In genomic region chr6:99644876-99645275, GRCm38 (mm10) we compare ENCODE assay signal across 17 mouse cellular contexts. TPM values are rescaled to one million over a fixed set of nuclear protein-coding genes. Genes with fewer than 3 reads are reported as not detected.
DNase-seq lines count a peak whose midpoint lies in the region; ATAC-seq and TF ChIP-seq lines count a peak whose summit lies in the region.
"Had no signal": no experiment of that assay in that cellular context is flagged by ENCODE, and none has a peak within 500 bp of the region (broad histone marks: within the 10 kb centered on the region; RNA-seq: fewer than 3 reads in every experiment).

No protein-coding gene starts in this region.

- H3K4me2 ChIP-seq in forebrain, postnatal 0 days (ENCODE audit: low read depth), result no peak overlapping the region
- no peak overlapping the region for H3K4me2 ChIP-seq in forebrain, embryonic 13.5 days
- H3K4me2 ChIP-seq: liver, embryonic 13.5 days; neural tube, embryonic 12.5 days had no signal

- no peak overlapping the region for H3K4me3 ChIP-seq in forebrain, postnatal 0 days (ENCODE audit: low read depth, low read length)
- no peak overlapping the region for H3K4me3 ChIP-seq in forebrain, embryonic 13.5 days
- H3K4me3 ChIP-seq in layer of hippocampus, adult 2 months, result no peak overlapping the region
- no peak overlapping the region for H3K4me3 ChIP-seq in thymus, adult 2 months (ENCODE audit: control insufficient read depth, insufficient read depth, low read length)
- H3K4me3 ChIP-seq: liver, embryonic 13.5 days; neural tube, embryonic 12.5 days had no signal

- H3K27ac ChIP-seq in forebrain, postnatal 0 days (ENCODE audit: low read depth, low read length), result no peak overlapping the region
- no peak overlapping the region for H3K27ac ChIP-seq in forebrain, embryonic 13.5 days
- H3K27ac ChIP-seq in layer of hippocampus, adult 2 months, result no peak overlapping the region
- peak overlapping the region; percentile 98 for H3K27ac ChIP-seq in thymus, adult 2 months (ENCODE audit: control insufficient read depth, insufficient read depth, low read length)
- H3K27ac ChIP-seq: liver, embryonic 13.5 days; neural tube, embryonic 12.5 days had no signal

- no peak for TF ChIP-seq POLR2A in thymus, adult 2 months (IDR thresholded peaks at IDR 0.05; ENCODE audit: control insufficient read depth, extremely low read depth, insufficient read depth, low read length, poor library complexity)

- H3K4me1 ChIP-seq in forebrain, postnatal 0 days (ENCODE audit: insufficient read depth), result no peaks in the 10 kb centered on the region; the same call in 1 of the 2 replicates
- peaks cover 9% of the 10 kb centered on the region for H3K4me1 ChIP-seq in forebrain, embryonic 13.5 days
- peaks cover 36% of the 10 kb centered on the region for H3K4me1 ChIP-seq in thymus, adult 2 months (replicated peaks; ENCODE audit: control insufficient read depth, insufficient read depth, low read length)

- no peaks in the 10 kb centered on the region for H3K9me3 ChIP-seq in forebrain, postnatal 0 days (ENCODE audit: low read length)
- no peaks in the 10 kb centered on the region for H3K9me3 ChIP-seq in forebrain, embryonic 13.5 days (replicated peaks)
- H3K9me3 ChIP-seq: liver, embryonic 13.5 days; neural tube, embryonic 12.5 days had no signal

- no peak for DNase-seq in forebrain, postnatal 0 days
- no peak for DNase-seq in layer of hippocampus, adult 2 months (ENCODE audit: low spot score in 2 of 2)
- no peak for DNase-seq in layer of hippocampus, postnatal 10 days (ENCODE audit: low spot score in 2 of 2)
- DNase-seq in thymus, adult 2 months, result peak; percentile 53
- DNase-seq in thymus, adult 18-20 months, result no peak
- DNase-seq in thymus, postnatal 4 days, result peak; percentile 69
- DNase-seq in adipocyte (ENCODE audit: low spot score), result no peak
- DNase-seq: adrenal gland, postnatal 10 days; cerebellum, adult 9-10 months; heart, postnatal 36 days; kidney, postnatal 14 days; liver, embryonic 13.5 days had no signal

- TF ChIP-seq CTCF in forebrain, postnatal 0 days (IDR thresholded peaks at IDR 0.05; ENCODE audit: low read depth), result peak; percentile 24; the same call in 1 of the 2 replicates
- TF ChIP-seq CTCF in layer of hippocampus, adult 2 months (conservative IDR thresholded peaks at IDR 0.05), result peak; percentile 49
- no peak for TF ChIP-seq CTCF in thymus, adult 2 months (IDR thresholded peaks at IDR 0.05; ENCODE audit: borderline replicate concordance, control insufficient read depth, extremely low read depth, insufficient read depth, low read length, poor library complexity)

- no peak for ATAC-seq in forebrain, postnatal 0 days
- no peak for ATAC-seq in forebrain, embryonic 13.5 days
- ATAC-seq: forebrain, embryonic 14.5 days; midbrain, embryonic 16.5 days had no signal

- H3K27me3 ChIP-seq in forebrain, postnatal 0 days (ENCODE audit: insufficient read depth, low read length), result no peaks in the 10 kb centered on the region
- no peaks in the 10 kb centered on the region for H3K27me3 ChIP-seq in forebrain, embryonic 13.5 days
- H3K27me3 ChIP-seq in thymus, adult 2 months (ENCODE audit: control insufficient read depth, insufficient read depth, low read length), result no peaks in the 10 kb centered on the region
- H3K27me3 ChIP-seq: liver, embryonic 13.5 days; neural tube, embryonic 12.5 days had no signal

- no peak overlapping the region for H3K9ac ChIP-seq in forebrain, postnatal 0 days
- no peak overlapping the region for H3K9ac ChIP-seq in forebrain, embryonic 13.5 days
- H3K9ac ChIP-seq: liver, embryonic 13.5 days; neural tube, embryonic 12.5 days had no signal

- 90% methylated on average over 5 of the region's 5 CpGs for WGBS in forebrain, postnatal 0 days
- 85% methylated on average over 5 of the region's 5 CpGs for WGBS in forebrain, embryonic 13.5 days
- WGBS in thymus, adult 2 months, result 84% methylated on average over 5 of the region's 5 CpGs

- peaks cover 9% of the 10 kb centered on the region; the same call in 1 of the 2 replicates for H3K36me3 ChIP-seq in forebrain, postnatal 0 days (ENCODE audit: insufficient read depth)
- H3K36me3 ChIP-seq in forebrain, embryonic 13.5 days (ENCODE audit: poor library complexity, severe bottlenecking), result peaks cover 8% of the 10 kb centered on the region; the same call in 1 of the 2 replicates
- peaks cover 7% of the 10 kb centered on the region for H3K36me3 ChIP-seq in thymus, adult 2 months (ENCODE audit: control insufficient read depth, insufficient read depth, low read length)
- H3K36me3 ChIP-seq: liver, embryonic 13.5 days had no signal

RNA-seq across cellular contexts. Expression of gene Eif4e3, which starts 21.7 kb away (rescaled TPM):
- 12.9 and 13.3 TPM in 2 replicates for total RNA-seq in forebrain, postnatal 0 days (2014; rRNA removed)
- polyA plus RNA-seq in forebrain, postnatal 0 days (2015; fragmentation: Nextera tagmentation; extraction: Ambion mirVana), result 4.7 and 6.0 TPM in 2 replicates
- 10.5 and 11.5 TPM in 2 replicates for polyA plus RNA-seq in forebrain, embryonic 13.5 days (2015; fragmentation: Nextera tagmentation; extraction: Ambion mirVana)
- total RNA-seq in layer of hippocampus, adult 2 months (2021), result 10 to 100 TPM; 19.9 to 24.5 TPM
- 10 to 100 TPM; 18.4 to 20.3 TPM for total RNA-seq in layer of hippocampus, postnatal 10 days (2021)
- 30.4 and 34.4 TPM in 2 replicates for polyA plus RNA-seq in thymus, adult 2 months (2012; rRNA removed)

RNA-seq across cellular contexts. Expression of gene Gm20696, which starts 21.7 kb away (rescaled TPM):
- 2.2 and 3.0 TPM in 2 replicates for total RNA-seq in forebrain, postnatal 0 days (2014; rRNA removed)
- 1.5 and 2.6 TPM in 2 replicates for polyA plus RNA-seq in forebrain, postnatal 0 days (2015; fragmentation: Nextera tagmentation; extraction: Ambion mirVana)
- 3.8 and 3.9 TPM in 2 replicates for polyA plus RNA-seq in forebrain, embryonic 13.5 days (2015; fragmentation: Nextera tagmentation; extraction: Ambion mirVana)
- total RNA-seq in layer of hippocampus, adult 2 months (2021), result 1 to 10 TPM; 6.2 to 7.3 TPM
- 1 to 10 TPM; 7.1 to 8.8 TPM for total RNA-seq in layer of hippocampus, postnatal 10 days (2021)
- 2.7 and 3.3 TPM in 2 replicates for polyA plus RNA-seq in thymus, adult 2 months (2012; rRNA removed)

RNA-seq across cellular contexts. Expression of gene Gpr27, which starts 47.6 kb away (rescaled TPM):
- total RNA-seq in forebrain, postnatal 0 days (2014; rRNA removed), result 123 and 127 TPM in 2 replicates
- polyA plus RNA-seq in forebrain, postnatal 0 days (2015; fragmentation: Nextera tagmentation; extraction: Ambion mirVana), result 30.7 and 38.5 TPM in 2 replicates
- 6.6 and 7.6 TPM in 2 replicates for polyA plus RNA-seq in forebrain, embryonic 13.5 days (2015; fragmentation: Nextera tagmentation; extraction: Ambion mirVana)
- total RNA-seq in layer of hippocampus, adult 2 months (2021), result 10 to 100 TPM; 54.8 to 58.1 TPM
- total RNA-seq in layer of hippocampus, postnatal 10 days (2021), result 10 to 100 TPM; 60.3 to 61.9 TPM
- polyA plus RNA-seq in thymus, adult 2 months (2012; rRNA removed), result 2.1 and 2.6 TPM in 2 replicates
- total RNA-seq: granulocyte monocyte progenitor cell, adult 5-6 weeks had no signal

Comparison
In these comparisons a context has a peak if more than half of its experiments do, and no peak if none do; other contexts are left out.
1. DNase-seq: peak in thymus, adult 2 months (single experiment) and thymus, postnatal 4 days (single experiment); none in forebrain, postnatal 0 days (single experiment), layer of hippocampus, adult 2 months (0 of 2), layer of hippocampus, postnatal 10 days (0 of 2), thymus, adult 18-20 months (0 of 2) and adipocyte (single experiment).